ENCODE assay signal across 31 mouse cellular contexts in genomic region chr13:14374470-14374869, GRCm38 (mm10).
"Had no signal": no experiment of that assay in that cellular context is flagged by ENCODE, and none has a peak within 500 bp of the region (broad histone marks: within the 10 kb centered on the region; RNA-seq: fewer than 3 reads in every experiment).

No protein-coding gene starts in this region.

- H3K4me1 ChIP-seq: limb, embryonic 10.5 days; limb, embryonic 12.5 days; limb, embryonic 13.5 days; limb, embryonic 15.5 days; liver, embryonic 12.5 days; liver, embryonic 13.5 days; liver, embryonic 15.5 days; lung, embryonic 15.5 days; megakaryocyte, embryonic 14.5 days; midbrain, embryonic 10.5 days; midbrain, embryonic 12.5 days; midbrain, embryonic 15.5 days; neural tube, embryonic 12.5 days had no signal

- H3K9ac ChIP-seq: limb, embryonic 12.5 days; limb, embryonic 13.5 days; limb, embryonic 15.5 days; liver, embryonic 12.5 days; liver, embryonic 13.5 days; liver, embryonic 14.5 days; liver, embryonic 15.5 days; liver, postnatal 0 days; lung, embryonic 14.5 days; lung, embryonic 15.5 days; midbrain, embryonic 12.5 days; midbrain, embryonic 15.5 days; neural tube, embryonic 12.5 days had no signal

- H3K9me3 ChIP-seq: limb, embryonic 10.5 days; limb, embryonic 12.5 days; limb, embryonic 13.5 days; limb, embryonic 15.5 days; liver, embryonic 12.5 days; liver, embryonic 13.5 days; liver, embryonic 15.5 days; lung, embryonic 15.5 days; megakaryocyte, embryonic 14.5 days; midbrain, embryonic 10.5 days; midbrain, embryonic 12.5 days; midbrain, embryonic 15.5 days; neural tube, embryonic 12.5 days had no signal

- DNase-seq: left cerebral cortex, postnatal 4 days; liver; liver, embryonic 13.5 days; liver, postnatal 0 days; lung, adult 18-20 months; lung, adult 2 months; lung, embryonic 14.5 days; lung, postnatal 10 days; lung, postnatal 14 days; lung, postnatal 36 days; lung, postnatal 4 days; midbrain, embryonic 14.5 days had no signal

- H3K27me3 ChIP-seq: limb, embryonic 12.5 days; limb, embryonic 13.5 days; limb, embryonic 15.5 days; liver, embryonic 12.5 days; liver, embryonic 13.5 days; liver, embryonic 15.5 days; lung, embryonic 15.5 days; megakaryocyte, embryonic 14.5 days; midbrain, embryonic 12.5 days; midbrain, embryonic 15.5 days; neural tube, embryonic 12.5 days had no signal

- H3K27ac ChIP-seq: limb, embryonic 10.5 days; limb, embryonic 12.5 days; limb, embryonic 13.5 days; limb, embryonic 15.5 days; liver, embryonic 12.5 days; liver, embryonic 13.5 days; liver, embryonic 14.5 days; liver, embryonic 15.5 days; lung, embryonic 15.5 days; macrophage; midbrain, embryonic 10.5 days; midbrain, embryonic 12.5 days; midbrain, embryonic 15.5 days; neural tube, embryonic 12.5 days had no signal

- H3K4me2 ChIP-seq: limb, embryonic 12.5 days; limb, embryonic 13.5 days; limb, embryonic 15.5 days; liver, embryonic 11.5 days; liver, embryonic 12.5 days; liver, embryonic 13.5 days; liver, embryonic 15.5 days; lung, embryonic 14.5 days; lung, embryonic 15.5 days; midbrain, embryonic 11.5 days; midbrain, embryonic 12.5 days; midbrain, embryonic 15.5 days; neural tube, embryonic 12.5 days had no signal

- H3K36me3 ChIP-seq: limb, embryonic 10.5 days; limb, embryonic 12.5 days; limb, embryonic 13.5 days; limb, embryonic 15.5 days; liver, embryonic 12.5 days; liver, embryonic 13.5 days; liver, embryonic 15.5 days; lung, embryonic 15.5 days; midbrain, embryonic 10.5 days; midbrain, embryonic 12.5 days; neural tube, embryonic 12.5 days had no signal

- ATAC-seq: liver, embryonic 12.5 days; liver, postnatal 0 days; lung, postnatal 0 days; midbrain, embryonic 15.5 days; midbrain, embryonic 16.5 days had no signal

- H3K4me3 ChIP-seq: limb, embryonic 10.5 days; limb, embryonic 12.5 days; limb, embryonic 13.5 days; limb, embryonic 15.5 days; liver, embryonic 12.5 days; liver, embryonic 13.5 days; liver, embryonic 15.5 days; lung, embryonic 15.5 days; megakaryocyte, embryonic 14.5 days; midbrain, embryonic 10.5 days; midbrain, embryonic 12.5 days; midbrain, embryonic 15.5 days; myocyte; neural tube, embryonic 12.5 days had no signal
